Mouse (Mus musculus) cerebellum, postnatal 14 days (tissue): Measurements from ENCODE around the gene Morc1.

Experiments used
- DNase-seq, 2 experiments: peaks; one replicate each; pipeline ENCODE4 v3.0.0; 2021; ENCODE audit warnings: mixed read lengths in 2 of 2

Gene Morc1

DNA sequence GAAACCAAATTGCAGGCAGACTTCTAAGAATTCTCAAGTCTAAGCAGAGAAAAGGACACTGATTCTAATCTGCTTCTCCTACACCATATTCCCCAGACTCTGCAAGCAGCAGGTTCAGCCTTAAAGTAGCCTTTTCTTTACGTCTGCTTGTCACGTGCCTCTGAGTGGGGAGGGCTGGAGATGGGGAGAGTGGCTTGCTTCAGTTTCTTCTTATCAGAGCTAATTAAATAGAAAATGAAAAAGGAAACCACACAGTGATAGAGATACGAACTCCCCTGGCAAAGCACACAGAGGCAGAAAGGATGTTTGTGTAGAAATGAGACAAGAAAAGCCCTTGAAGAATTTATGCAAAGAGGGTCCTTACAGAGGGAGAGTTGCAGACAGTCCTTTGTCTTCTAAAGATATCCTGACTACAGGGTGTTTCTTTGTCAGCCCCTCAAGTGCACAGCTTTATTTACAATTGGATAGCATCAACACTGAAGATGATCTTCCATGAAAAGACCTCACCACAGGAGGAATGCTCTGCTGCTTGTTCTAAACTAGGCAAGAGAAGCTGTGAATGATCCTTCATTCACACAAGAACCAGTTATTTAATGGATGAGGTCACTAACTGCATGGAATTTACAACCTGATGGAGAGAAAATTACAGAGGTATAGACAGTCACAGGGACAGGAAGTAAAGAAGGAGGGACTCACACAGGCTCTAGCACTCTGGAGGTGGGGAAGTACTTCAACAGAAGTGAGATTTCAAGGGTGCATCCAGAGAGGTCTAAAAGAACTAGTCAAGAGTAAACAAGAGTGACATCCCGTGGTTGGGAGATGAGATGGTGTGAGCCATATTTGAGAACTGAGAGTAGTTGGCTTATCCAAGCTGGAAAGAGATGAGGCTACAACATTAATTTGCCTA is 44.1 kb downstream of the Morc1 start:
- no peak for DNase-seq

DNA sequence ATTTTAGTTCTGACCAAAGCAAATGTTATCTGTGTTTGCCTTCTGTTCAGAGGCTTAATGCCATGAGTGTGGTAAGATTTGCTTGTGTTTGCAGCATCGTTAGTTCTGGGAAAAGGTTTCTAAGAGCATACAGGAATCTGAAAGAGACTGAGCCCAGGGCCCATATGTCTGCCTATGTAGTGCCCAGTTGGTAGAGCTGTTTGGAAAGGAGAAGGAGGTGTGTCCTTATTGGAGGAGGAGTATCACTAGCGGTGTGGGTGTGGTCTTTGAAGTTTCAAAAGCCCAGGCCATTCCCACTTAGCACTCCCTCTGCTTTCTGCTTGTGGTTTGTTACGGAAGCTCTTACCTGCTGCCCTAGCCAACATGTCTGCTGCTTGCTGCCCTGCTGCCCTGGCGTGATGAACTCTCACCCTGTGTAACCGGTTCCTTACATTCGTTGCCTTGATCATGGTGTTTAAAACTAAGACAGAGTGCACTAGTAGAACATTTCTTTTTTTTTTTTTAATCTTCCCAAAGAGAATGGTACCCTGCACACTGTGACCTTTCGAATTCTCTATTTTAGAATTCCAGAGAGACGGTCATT is 48.3 kb downstream of the Morc1 start:
- no peak for DNase-seq

DNA sequence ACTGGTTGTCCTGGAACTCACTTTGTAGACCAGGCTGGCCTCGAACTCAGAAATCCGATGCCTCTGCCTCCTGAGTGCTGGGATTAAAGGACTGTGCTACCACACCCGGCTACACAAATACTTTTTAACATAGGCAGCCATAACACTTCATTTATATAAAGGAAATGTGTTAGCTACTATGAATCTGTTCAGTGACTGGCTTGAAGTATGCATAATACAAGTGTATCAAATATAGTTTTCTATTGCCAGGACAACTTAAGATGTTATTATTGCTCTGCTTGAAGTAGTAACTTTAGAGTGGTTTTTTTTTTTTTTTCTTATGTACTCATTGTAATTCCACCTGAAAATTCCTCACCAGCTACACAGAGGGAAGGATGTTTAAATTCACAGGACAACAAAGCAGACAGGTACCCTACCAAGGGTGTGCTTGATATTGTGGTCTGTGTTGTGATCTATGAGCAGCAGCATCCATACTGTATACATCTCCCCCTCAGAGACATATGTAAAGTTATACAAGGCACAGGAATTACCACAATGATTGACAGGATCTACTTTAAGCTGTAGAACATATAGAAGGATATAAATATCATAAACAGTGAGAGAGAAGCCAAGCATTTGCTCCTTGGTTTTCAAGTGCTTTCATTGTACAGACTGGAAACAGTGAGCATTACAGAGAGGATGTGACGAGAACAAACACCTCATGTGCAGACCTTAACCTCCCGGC is 85.9 kb downstream of the Morc1 start:
- no peak for DNase-seq

DNA sequence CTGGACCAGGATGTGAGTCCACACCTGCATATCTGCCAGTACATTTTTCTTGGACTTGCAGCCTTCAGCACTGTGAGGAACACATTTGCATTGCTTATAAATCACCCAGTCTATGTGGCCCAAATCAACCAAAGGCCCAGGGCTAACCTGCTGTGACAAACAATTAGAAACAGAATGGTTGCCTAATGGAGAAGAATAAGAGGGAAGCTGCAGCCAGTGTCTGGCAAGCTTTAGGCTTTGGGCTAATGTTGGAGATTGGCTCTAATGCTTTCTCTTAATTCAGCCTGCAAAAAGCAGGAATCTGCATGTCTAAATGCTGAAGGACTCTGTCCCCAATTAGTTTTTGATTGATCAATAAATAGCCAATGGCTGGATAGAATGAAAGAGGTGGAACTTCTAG is 88.5 kb downstream of the Morc1 start:
- no peak for DNase-seq

DNA sequence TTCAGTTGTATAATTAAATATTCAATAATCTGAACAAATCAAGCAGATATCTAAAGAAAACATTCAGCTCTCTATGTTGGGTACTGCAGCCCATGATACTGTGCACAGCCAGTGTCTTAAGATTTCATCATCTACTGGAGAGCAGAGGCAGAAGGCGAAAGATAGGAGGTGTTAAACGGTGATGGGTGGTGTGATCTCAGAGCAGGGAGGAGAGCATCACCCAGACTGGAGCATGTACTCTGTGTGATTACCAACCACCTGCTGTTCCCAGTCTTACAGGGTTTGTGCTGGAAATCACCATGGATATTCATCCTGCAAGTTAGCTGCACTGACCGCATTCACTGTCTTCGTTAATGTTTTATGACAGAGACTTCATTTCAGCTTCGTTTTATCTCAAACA is 106.1 kb downstream of the Morc1 start:
- no peak for DNase-seq

DNA sequence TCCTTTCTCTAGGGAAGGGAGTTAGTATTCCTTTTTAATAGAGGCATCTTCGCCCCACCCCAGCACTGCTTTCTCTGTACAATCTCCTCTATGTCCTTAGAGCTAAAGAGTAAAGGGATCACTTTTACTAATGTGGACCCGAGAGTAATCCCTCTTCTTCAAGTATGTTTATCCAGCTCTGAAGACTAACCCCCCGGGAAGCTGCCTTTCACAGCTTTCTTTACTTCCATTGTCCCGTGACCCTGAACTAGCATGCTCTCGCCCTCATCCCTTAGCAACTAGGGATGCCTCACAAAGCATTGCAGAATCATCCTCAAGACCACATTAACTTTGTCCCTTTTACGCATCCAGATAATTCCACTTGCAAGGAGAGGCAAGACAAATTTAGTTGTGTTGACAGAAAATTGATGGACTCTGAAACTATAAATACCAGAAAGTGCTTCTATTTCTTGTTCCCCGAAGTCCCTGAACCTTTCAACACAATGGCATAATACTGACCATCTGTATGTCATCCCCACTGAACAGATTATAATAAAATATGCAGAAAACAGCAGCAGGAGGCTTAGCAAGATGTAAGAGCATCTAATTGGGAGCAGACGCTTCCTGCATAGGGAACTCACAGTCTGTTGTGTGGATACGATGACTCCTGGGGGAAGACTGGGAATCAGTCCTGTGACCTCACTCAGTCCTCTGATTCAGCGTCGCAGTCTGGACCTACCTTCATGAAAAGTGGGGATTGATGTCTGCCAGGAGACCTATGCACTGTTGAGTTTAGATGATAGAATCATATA is 131.4 kb downstream of the Morc1 start:
- DNase-seq, result peak in 1 of 2 experiments; percentile 21

DNA sequence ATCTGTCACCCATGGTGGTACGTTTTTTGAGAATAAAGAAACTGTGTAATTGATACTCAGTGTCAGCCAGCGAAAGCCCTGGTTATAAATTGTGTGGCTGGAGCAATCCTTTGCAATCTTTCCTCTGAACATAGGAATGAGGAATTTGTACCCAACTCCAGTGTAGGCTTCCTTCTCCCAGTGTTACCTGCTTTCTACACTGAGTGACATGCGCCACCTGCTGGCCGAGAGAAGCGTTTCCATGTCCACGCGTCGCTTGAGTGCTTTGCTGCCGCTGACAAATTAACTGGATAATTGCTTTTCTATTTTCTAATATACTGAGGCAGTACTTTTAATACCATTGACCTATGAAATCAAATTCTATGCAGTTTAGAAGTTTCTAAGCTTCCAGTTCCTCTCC is 139.3 kb downstream of the Morc1 start:
- peak; percentile 90 to 91 for DNase-seq

DNA sequence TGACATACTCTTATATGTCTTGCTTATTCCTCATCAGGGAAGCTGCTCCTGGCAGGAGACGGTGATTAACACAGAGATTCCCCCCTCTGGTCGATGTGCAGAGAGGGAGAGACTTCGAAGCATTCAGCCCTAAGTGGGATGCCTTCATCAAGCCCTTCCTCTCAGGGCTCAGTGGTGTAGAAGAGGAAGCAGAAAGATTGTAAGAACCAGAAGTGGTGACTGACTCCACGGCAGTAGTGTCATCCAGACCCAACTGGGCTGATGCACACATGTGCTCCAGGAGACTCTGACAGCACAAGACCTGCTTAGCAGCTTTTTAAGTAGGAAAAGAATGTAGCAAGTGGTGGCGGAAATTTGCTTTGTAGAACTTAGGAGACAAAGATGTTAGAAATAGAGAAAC is 143.0 kb downstream of the Morc1 start:
- DNase-seq, result no peak

DNA sequence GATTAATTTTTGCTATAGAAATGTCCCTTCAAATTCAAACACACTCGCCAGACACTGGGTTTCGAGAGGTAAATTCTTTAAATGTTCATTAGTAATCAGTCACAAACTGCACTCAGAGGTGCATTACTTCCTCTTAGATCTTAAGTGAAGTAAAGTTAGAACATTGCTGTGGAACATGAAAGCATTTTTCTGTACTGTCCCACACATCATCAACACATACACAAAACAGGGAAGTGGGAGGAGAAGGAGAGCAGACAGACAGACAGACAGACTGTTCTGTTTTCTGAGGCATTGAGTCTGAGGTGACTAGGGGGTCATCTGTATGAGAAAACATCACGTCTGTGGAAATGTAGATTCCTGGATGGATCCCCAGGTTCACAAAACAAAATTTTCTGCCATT is 143.5 kb downstream of the Morc1 start:
- no peak for DNase-seq

DNA sequence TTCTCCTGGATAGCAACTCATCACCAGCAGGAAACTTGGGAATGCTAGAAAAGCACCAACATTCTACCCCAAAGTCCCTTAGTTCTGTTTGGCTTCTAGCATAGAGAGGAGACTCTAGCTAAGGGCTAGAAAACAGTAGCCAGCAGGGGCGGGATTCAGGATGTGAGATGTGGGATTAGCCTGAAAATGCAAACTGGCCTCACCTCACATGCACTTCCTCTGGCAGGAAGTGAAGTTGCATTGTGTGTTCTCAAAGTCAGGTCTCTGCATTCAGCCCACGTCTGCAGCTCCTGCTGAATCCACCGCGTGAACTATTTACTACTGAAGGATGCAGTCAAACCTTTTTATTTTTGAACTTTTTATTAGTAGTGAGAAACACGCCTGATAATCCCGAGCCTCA is 154.3 kb downstream of the Morc1 start:
- DNase-seq, result no peak

DNA sequence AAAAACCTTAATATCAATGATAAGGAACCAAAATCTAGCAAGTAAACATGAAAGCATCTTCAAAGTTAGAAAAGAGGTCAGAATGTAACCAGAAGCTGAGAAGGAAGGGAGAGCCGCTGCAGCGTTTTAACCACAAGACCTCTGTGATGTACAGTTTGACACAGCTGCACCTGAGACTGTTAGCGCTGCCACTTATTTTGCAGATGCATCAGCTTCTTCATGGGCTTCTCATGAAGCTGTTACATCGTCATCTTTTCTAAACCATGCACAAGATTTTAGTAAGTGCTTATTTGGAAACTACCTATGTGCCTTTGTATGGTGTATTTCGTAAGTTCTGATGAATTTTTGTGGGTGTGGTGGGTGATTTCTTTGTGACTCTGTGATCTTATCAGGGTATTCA is 163.4 kb downstream of the Morc1 start:
- no peak for DNase-seq

DNA sequence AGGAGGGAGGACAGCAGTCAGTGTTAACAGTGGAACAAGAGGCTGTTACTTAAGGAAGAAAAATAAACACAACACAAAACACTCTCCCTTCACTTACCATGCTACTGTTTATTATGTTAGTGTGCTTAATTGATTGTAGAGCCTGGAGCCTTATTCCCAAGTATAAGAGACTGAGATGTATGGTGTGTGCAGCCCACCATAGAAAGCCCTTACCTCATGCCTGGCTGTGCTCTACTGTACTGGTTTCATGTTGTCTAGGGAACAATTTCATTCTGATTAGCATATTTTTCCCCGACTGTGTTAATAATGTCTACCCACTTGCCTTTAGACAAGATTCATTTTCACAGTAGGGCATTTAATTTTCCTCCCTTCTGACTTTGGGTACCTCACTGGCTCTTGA is 164.2 kb downstream of the Morc1 start:
- no peak for DNase-seq

DNA sequence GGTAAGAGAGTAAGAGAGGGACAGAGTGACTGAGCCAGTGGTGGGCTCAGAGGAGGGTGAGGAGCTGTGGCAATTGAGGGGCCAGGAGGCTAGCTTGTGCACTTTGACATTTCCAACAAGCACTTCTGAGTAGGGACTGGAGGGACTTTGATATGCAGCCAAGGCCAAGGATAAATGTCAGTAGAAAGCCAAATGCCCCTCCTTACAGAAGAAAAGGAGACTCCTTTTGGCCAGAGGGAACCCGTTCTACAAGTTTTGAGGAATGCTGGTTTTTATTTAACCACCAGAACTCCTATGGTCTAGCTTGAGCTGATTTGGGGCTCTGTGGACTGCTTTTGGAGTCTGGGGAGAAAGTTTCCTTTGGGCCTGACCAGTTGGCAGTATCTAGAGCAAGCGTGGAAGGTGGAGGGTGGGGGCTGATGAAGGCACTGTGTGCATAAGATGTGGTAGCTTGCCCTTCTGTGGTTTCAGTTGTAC is 172.7 kb downstream of the Morc1 start:
- DNase-seq, result no peak

DNA sequence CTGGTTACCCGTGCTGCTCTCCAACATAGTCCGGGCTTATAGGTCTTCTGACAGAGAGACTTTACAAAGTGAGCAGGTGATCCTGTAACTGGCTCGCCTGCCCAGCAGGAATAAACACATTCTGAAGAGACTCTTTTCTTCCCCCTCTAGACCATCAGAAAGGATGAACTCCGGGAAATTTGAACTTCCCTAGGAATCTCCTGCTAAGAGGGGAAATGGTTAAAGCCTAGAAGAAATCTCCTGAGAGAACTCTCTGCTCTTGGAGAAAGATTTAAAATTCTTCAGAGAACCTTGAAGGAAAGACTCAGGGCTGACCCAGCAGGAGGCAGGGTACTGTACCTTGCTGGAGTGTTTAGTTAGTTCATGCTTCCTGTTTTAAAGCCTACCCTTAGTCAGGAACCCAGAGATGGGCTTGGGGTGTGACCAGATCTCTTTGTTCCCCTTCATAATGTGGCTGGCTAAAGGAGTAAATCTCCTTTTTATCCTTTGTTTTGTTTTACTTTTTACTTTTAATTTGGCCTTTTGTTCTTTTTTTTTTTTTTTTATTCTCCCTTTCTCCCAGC is 175.5 kb downstream of the Morc1 start:
- DNase-seq, result no peak

DNA sequence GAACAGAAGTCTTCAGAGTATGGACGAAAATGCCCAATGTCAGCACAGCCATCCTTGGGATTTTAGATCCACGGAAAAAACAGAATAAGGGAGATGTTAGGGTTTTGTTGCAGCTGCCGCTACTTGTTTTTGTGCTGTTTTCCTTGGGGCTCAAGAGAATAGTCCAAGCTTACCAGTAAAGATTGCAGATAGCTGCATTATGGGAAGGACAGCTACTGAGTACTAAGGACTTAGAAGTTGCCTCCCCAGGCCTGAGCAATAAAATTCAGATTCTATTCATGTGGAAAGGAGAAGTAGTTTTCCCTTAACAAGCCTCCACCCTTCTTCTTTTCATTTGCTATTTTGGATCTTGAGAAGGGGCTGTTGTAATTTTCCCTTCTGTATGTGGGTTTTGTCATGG is 177.2 kb downstream of the Morc1 start:
- DNase-seq, result no peak

DNA sequence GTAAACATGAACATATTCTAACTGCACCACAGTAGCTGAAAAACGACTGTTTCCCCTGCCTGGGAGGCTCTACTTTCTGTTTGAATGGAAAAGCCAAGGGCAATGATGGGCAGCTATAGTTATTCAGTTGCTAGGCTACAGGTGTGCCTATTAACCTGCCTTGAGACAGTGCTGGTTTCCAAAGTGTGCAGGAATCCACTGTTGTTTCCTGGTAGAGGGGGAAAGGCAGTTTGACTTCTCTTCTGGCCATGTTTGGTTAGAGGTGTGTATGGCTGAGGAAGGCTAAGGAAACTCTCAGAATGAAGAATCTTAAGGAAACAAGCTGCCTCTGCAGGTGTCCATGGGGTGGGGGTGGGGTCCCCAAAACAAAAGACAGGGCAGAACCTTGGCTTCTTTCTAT is 179.8 kb downstream of the Morc1 start:
- no peak for DNase-seq

DNA sequence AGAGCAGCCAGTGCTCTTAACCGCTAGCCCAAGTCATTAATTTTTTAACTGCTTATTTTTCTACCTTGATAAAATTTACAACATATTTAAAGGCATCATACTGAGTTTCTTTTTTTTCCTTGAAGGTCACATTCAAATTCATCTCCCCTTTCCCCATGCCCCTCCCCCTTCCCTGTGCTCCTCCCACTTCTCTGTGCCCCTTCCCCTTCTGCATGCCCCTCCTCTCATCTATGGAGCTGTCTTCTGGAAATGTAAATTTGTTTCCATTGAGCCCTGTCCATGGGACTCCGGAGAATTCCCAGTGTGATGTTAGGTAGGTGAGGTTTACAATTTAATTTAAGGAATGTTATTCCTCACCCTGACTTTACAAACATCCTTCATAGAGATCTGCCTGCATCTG is 180.4 kb downstream of the Morc1 start:
- DNase-seq, result no peak

DNA sequence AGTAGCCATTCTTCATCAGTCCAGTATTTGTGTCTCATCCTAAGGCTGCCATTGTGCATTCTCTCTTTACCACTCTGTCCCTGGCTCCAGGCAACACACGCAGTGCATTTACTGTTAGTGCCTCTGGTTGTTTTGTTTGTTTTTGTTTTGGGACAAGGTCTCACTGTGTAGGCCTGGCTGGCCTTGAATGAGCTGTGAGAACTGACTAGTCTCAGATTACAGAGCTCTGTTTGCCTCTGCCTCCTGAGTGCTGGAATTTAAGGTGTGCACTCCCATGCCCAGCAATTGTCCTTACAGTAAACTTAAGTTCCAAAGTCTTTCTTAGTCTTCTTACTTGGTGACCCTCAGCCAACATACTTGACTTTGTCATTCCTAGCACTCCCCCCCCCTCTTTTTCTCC is 182.7 kb downstream of the Morc1 start:
- no peak for DNase-seq

DNA sequence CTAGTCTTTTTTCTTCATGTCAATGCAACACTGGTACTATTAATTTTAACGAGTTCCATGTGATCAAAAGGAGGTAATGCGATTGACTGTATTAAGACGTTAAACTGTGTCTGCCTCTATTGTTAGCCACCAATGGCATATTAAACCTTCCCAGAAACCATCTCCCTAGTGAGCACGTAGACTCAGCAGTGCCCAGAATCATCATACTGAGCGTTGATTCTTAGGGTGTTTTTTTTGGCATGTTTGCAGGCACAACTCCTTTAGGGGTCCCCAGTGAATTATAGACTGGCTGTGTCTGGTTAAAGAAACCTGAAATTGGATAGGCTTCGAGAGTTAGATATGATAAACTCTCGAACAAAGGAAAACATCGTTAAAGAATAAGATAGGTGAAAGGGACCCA is 189.5 kb downstream of the Morc1 start:
- DNase-seq, result no peak

DNA sequence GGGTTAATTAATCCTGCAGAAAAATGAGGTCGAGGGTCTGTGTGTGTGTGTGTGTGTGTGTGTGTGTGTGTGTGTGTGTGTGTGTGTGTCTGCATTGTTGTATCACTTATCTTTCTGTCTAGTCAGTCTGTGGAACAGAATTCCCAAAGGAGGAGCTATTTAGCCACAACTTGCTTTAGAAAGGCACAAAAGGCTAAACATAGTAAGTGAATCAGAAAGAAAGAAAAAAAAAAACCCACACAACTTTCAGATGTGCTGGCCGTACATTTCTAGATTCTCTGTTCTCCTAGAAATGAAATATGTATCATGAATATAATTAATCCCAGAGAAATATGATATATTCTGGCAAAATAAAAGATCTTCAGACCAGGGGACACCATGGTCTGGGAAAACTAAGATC is 190.0 kb downstream of the Morc1 start:
- DNase-seq, result no peak

DNA sequence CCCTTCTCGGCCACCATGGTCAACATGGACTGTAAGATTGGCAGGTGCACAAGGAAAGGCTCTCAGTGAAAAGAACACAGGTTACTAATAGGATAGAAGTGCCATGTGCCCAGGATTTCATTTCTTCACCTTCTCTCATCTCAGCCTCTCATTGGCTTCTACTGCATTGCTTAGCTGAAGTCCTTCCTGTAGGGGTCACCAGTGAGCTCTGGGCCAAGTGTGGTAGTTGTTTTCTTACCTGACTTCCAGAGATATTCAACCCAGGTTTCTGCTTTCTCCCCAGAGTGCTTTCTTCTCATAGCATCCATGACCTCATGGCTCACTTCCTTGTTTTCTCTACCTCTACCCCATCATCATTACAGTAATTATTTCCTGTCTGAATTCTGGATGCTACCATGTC is 192.4 kb downstream of the Morc1 start:
- no peak for DNase-seq

DNA sequence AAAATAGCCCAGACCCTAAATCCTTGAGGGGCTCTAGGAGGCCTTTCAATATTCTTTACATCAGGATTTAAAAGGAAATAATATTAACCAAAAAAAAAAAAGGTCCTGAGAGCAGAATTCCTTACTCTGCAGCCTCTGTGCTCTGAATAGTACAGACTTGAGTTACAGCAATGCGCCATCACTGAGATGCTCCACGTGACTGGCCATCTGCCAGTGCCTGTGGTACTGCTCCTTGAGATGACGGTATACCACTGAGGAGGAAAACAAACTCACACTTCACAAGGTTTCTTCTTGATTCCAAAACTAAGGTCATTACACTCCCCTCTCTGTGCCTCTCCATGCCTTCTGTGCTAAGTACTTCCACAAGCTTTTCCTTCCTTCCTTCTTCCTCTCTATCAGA is 195.1 kb downstream of the Morc1 start:
- peak; percentile 11 to 29 for DNase-seq

DNA sequence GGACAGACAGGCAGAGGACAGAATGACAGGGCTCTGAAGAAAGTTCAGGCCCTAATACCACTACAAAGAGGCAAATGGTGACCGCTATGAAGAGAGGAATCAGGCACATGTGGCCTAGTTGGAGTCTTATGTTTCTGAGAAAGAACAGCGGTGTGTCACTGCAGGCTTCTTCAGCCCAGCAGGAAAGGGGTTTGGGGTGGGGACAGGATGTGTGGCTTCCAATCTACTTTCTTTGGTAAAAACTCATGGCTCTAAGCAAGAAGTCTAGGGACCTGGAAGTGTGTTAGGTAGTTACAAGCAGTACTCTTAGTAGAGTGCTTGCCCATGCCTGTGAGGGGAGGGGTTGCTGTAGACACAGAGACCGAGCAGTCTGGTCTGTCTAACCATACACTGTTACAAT is 196.3 kb downstream of the Morc1 start:
- DNase-seq, result no peak
